ENCODE assay signal across 15 mouse cellular contexts in the genomic region with DNA sequence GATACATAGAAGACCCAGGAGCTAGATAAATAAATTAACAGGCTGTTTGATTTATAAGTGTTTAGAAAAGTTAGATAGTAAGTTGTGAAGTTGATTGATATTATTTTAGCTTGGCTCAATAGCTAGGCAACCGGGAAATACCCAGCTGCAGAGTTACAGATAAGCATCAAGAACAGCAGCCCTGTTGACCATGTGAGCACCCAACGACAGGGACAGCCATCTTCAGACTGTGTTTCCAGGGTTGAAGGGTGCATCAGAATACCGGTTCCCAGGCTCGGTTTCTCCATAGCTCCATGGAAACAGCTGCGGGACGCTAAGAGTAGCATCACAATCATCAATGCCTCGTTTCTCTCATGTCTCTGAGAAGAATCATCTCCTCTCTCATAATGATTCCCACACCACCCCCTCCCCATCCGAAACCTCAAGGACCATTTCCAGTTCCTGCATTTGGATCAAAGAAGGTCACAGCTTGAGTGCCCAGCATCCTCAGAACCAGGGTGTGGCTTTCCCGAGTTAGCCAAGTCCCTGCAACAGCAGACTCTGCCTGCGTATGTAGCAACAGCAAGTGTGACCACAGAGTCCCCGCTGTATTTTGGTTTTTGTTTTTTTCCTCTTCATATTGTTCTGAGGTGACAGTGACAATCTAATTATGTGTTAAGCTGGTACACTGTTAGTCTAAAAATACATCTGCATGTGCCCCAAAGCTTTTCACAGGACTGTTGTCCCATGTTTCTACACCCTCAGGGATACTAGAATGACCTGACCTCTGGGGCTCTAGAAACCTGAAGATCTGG. TPM values are rescaled to one million over a fixed set of nuclear protein-coding genes. Genes with fewer than 3 reads are reported as not detected.
DNase-seq lines count a peak whose midpoint lies in the region; ATAC-seq and TF ChIP-seq lines count a peak whose summit lies in the region.
"Had no signal": no experiment of that assay in that cellular context is flagged by ENCODE, and none has a peak within 500 bp of the region (broad histone marks: within the 10 kb centered on the region; RNA-seq: fewer than 3 reads in every experiment).

No protein-coding gene starts in this region.

- 54% methylated on average over 11 of the region's 11 CpGs for WGBS in stomach, embryonic 16.5 days
- WGBS in stomach, postnatal 0 days: 63% methylated on average over 11 of the region's 11 CpGs
- WGBS in forebrain, embryonic 16.5 days: 85% methylated on average over 11 of the region's 11 CpGs
- 75% methylated on average over 11 of the region's 11 CpGs for WGBS in kidney, embryonic 16.5 days

- H3K9ac ChIP-seq in stomach, embryonic 16.5 days (ENCODE audit: low read length): no peak overlapping the region
- no peak overlapping the region for H3K9ac ChIP-seq in stomach, postnatal 0 days (ENCODE audit: low read length)
- H3K9ac ChIP-seq in forebrain, embryonic 16.5 days (replicated peaks; ENCODE audit: low read depth, low read length): no peak overlapping the region
- H3K9ac ChIP-seq in kidney, embryonic 16.5 days (replicated peaks; ENCODE audit: low read length): no peak overlapping the region
- H3K9ac ChIP-seq: embryonic facial prominence, embryonic 15.5 days; forebrain, embryonic 15.5 days; heart, embryonic 15.5 days had no signal

- H3K36me3 ChIP-seq in stomach, embryonic 16.5 days (ENCODE audit: control insufficient read depth, insufficient read depth, low read length): no peaks in the 10 kb centered on the region
- no peaks in the 10 kb centered on the region for H3K36me3 ChIP-seq in stomach, postnatal 0 days (ENCODE audit: control insufficient read depth, insufficient read depth, low read length)
- no peaks in the 10 kb centered on the region for H3K36me3 ChIP-seq in forebrain, embryonic 16.5 days (ENCODE audit: control insufficient read depth, insufficient read depth)
- no peaks in the 10 kb centered on the region for H3K36me3 ChIP-seq in kidney, embryonic 16.5 days (ENCODE audit: insufficient read depth, low read length)
- H3K36me3 ChIP-seq: embryonic facial prominence, embryonic 15.5 days; forebrain, embryonic 15.5 days; heart, embryonic 15.5 days had no signal

- DNase-seq in stomach, postnatal 0 days (ENCODE audit: low spot score): no peak
- DNase-seq in adrenal gland, adult 2 months: no peak
- DNase-seq: adrenal gland, adult 8-10 months; cerebellum, postnatal 36 days; gastrocnemius, postnatal 14 days; thymus, postnatal 4 days had no signal

- no peak overlapping the region for H3K4me3 ChIP-seq in stomach, embryonic 16.5 days (replicated peaks; ENCODE audit: low read length)
- no peak overlapping the region for H3K4me3 ChIP-seq in stomach, postnatal 0 days (ENCODE audit: low read depth, low read length)
- no peak overlapping the region for H3K4me3 ChIP-seq in forebrain, embryonic 16.5 days (replicated peaks; ENCODE audit: low read length)
- no peak overlapping the region for H3K4me3 ChIP-seq in kidney, embryonic 16.5 days (ENCODE audit: low read length)
- H3K4me3 ChIP-seq: embryonic facial prominence, embryonic 15.5 days; forebrain, embryonic 15.5 days; heart, embryonic 15.5 days; myocyte had no signal

- no peak overlapping the region for H3K4me2 ChIP-seq in stomach, embryonic 16.5 days (ENCODE audit: low read depth, low read length)
- H3K4me2 ChIP-seq in stomach, postnatal 0 days (replicated peaks; ENCODE audit: low read depth): no peak overlapping the region
- H3K4me2 ChIP-seq in forebrain, embryonic 16.5 days (ENCODE audit: low read length): no peak overlapping the region
- H3K4me2 ChIP-seq in kidney, embryonic 16.5 days (replicated peaks; ENCODE audit: low read depth, low read length): no peak overlapping the region
- H3K4me2 ChIP-seq: embryonic facial prominence, embryonic 15.5 days; forebrain, embryonic 15.5 days; heart, embryonic 15.5 days had no signal

- ATAC-seq in stomach, embryonic 16.5 days (ENCODE audit: insufficient read depth, low FRiP score): no peak
- ATAC-seq in stomach, postnatal 0 days (ENCODE audit: low FRiP score, low TSS enrichment): no peak
- ATAC-seq in hematopoietic stem cell, adult 5-6 weeks (replicated peaks in 1 of 2; ENCODE audit: insufficient read depth in 1 of 2, low FRiP score in 2 of 2, low TSS enrichment in 1 of 2, low read depth in 1 of 2, poor library complexity in 2 of 2, severe bottlenecking in 2 of 2): peak; percentile 65 to 68; a peak in 3 of 4 replicates
- ATAC-seq in megakaryocyte, adult 5-6 weeks (ENCODE audit: poor library complexity, severe bottlenecking): peak; percentile 77
- ATAC-seq in forebrain, embryonic 16.5 days: no peak
- no peak for ATAC-seq in kidney, embryonic 16.5 days (ENCODE audit: low FRiP score, low TSS enrichment)
- ATAC-seq: forebrain, embryonic 15.5 days had no signal

- no peak for TF ChIP-seq EP300 in stomach, postnatal 0 days (optimal IDR thresholded peaks at IDR 0.05)

- H3K27me3 ChIP-seq in stomach, embryonic 16.5 days (ENCODE audit: control insufficient read depth, insufficient read depth, low read length): no peaks in the 10 kb centered on the region
- no peaks in the 10 kb centered on the region for H3K27me3 ChIP-seq in stomach, postnatal 0 days (ENCODE audit: control insufficient read depth, insufficient read depth, low read length)
- H3K27me3 ChIP-seq in forebrain, embryonic 16.5 days (replicated peaks; ENCODE audit: control insufficient read depth, insufficient read depth, low read length): 0 out of 2 replicates have a peak, but pooled peaks cover 2% of the 10 kb centered on the region
- H3K27me3 ChIP-seq in kidney, embryonic 16.5 days (ENCODE audit: insufficient read depth, low read length): no peaks in the 10 kb centered on the region
- H3K27me3 ChIP-seq: forebrain, embryonic 15.5 days; heart, embryonic 15.5 days had no signal

- no peak for TF ChIP-seq CTCF in stomach, postnatal 0 days (IDR thresholded peaks at IDR 0.05; ENCODE audit: low read depth)

- H3K4me1 ChIP-seq in stomach, embryonic 16.5 days (ENCODE audit: control insufficient read depth, insufficient read depth, low read length): no peaks in the 10 kb centered on the region
- no peaks in the 10 kb centered on the region for H3K4me1 ChIP-seq in stomach, postnatal 0 days (replicated peaks; ENCODE audit: control insufficient read depth, insufficient read depth)
- peaks cover 5% of the 10 kb centered on the region; the same call in 1 of the 2 replicates for H3K4me1 ChIP-seq in forebrain, embryonic 16.5 days (replicated peaks; ENCODE audit: control insufficient read depth, insufficient read depth, low read length)
- peaks cover 3% of the 10 kb centered on the region; the same call in 1 of the 2 replicates for H3K4me1 ChIP-seq in kidney, embryonic 16.5 days (ENCODE audit: insufficient read depth, low read length)

- peak overlapping the region; percentile 6; the same call in 1 of the 2 replicates for H3K27ac ChIP-seq in stomach, embryonic 16.5 days (ENCODE audit: low read length)
- H3K27ac ChIP-seq in stomach, postnatal 0 days (replicated peaks): no peak overlapping the region
- H3K27ac ChIP-seq in forebrain, embryonic 16.5 days (ENCODE audit: low read length): no peak overlapping the region
- H3K27ac ChIP-seq in kidney, embryonic 16.5 days (ENCODE audit: low read length): no peak overlapping the region
- H3K27ac ChIP-seq: embryonic facial prominence, embryonic 15.5 days; forebrain, embryonic 15.5 days; heart, embryonic 15.5 days had no signal

- H3K9me3 ChIP-seq in stomach, embryonic 16.5 days (replicated peaks; ENCODE audit: control insufficient read depth, low read length): no peaks in the 10 kb centered on the region
- H3K9me3 ChIP-seq in stomach, postnatal 0 days (ENCODE audit: control insufficient read depth, low read length): no peaks in the 10 kb centered on the region
- no peaks in the 10 kb centered on the region for H3K9me3 ChIP-seq in forebrain, embryonic 16.5 days (ENCODE audit: control insufficient read depth, low read length)
- H3K9me3 ChIP-seq in kidney, embryonic 16.5 days (ENCODE audit: low read length): no peaks in the 10 kb centered on the region
- H3K9me3 ChIP-seq: embryonic facial prominence, embryonic 15.5 days; forebrain, embryonic 15.5 days; heart, embryonic 15.5 days had no signal

RNA-seq across cellular contexts. Expression of gene Syk, which starts 11.2 kb away (rescaled TPM):
- 3.4 and 3.9 TPM in 2 replicates for polyA plus RNA-seq in stomach, embryonic 16.5 days (2015; fragmentation: Nextera tagmentation; extraction: Ambion mirVana)
- polyA plus RNA-seq in stomach, postnatal 0 days (2015; fragmentation: Nextera tagmentation; extraction: Ambion mirVana): 1.7 and 1.9 TPM in 2 replicates
- total RNA-seq in hematopoietic stem cell, adult 5-6 weeks (2017): 99.6 and 106 TPM in 2 replicates
- total RNA-seq in megakaryocyte, adult 5-6 weeks (2015): 87.8 and 90.2 TPM in 2 replicates
- 157 and 178 TPM in 2 replicates for total RNA-seq in megakaryocyte, adult 5-6 weeks (2017)
- 1.3 TPM in 2 replicates for polyA plus RNA-seq in forebrain, embryonic 16.5 days (2015; fragmentation: Nextera tagmentation; extraction: Ambion mirVana)
- 7.5 and 7.6 TPM in 2 replicates for polyA plus RNA-seq in kidney, embryonic 16.5 days (2015; fragmentation: Nextera tagmentation; extraction: Ambion mirVana)
- total RNA-seq in adrenal gland, adult 2 months (2021): 1 to 10 TPM; 5.1 to 5.8 TPM
- 1.6 and 1.8 TPM in 2 replicates for polyA plus RNA-seq in adrenal gland, adult 2 months (2012; rRNA removed)

RNA-seq across cellular contexts. Expression of gene Diras2, which starts 40.7 kb away (rescaled TPM):
- polyA plus RNA-seq in stomach, embryonic 16.5 days (2015; fragmentation: Nextera tagmentation; extraction: Ambion mirVana): 0.70 and 0.74 TPM in 2 replicates
- polyA plus RNA-seq in stomach, postnatal 0 days (2015; fragmentation: Nextera tagmentation; extraction: Ambion mirVana): 0.31 and 0.39 TPM in 2 replicates
- total RNA-seq in hematopoietic stem cell, adult 5-6 weeks (2017): 0.30 and 0.75 TPM in 2 replicates
- 0.30 and 0.54 TPM in 2 replicates for total RNA-seq in megakaryocyte, adult 5-6 weeks (2015)
- 0.04 TPM in 1 of 2 replicates, not detected in the other for total RNA-seq in megakaryocyte, adult 5-6 weeks (2017)
- 3.7 and 4.3 TPM in 2 replicates for polyA plus RNA-seq in forebrain, embryonic 16.5 days (2015; fragmentation: Nextera tagmentation; extraction: Ambion mirVana)
- 0.15 and 0.25 TPM in 2 replicates for polyA plus RNA-seq in kidney, embryonic 16.5 days (2015; fragmentation: Nextera tagmentation; extraction: Ambion mirVana)
- total RNA-seq in adrenal gland, adult 2 months (2021): 1 to 10 TPM; 3.7 to 5.8 TPM
- polyA plus RNA-seq in adrenal gland, adult 2 months (2012; rRNA removed): 2.3 and 3.5 TPM in 2 replicates

Comparison
In these comparisons a context has a peak if more than half of its experiments do, and no peak if none do; other contexts are left out.
1. ATAC-seq: peak in hematopoietic stem cell, adult 5-6 weeks (2 of 2) and megakaryocyte, adult 5-6 weeks (single experiment); none in stomach, embryonic 16.5 days (single experiment), stomach, postnatal 0 days (single experiment), forebrain, embryonic 16.5 days (single experiment) and kidney, embryonic 16.5 days (single experiment).